8 mouse cellular contexts compared by ENCODE assay signal in genomic region chr6:83108762-83109668, GRCm38 (mm10). TPM values are rescaled to one million over a fixed set of nuclear protein-coding genes. Genes with fewer than 3 reads are reported as not detected.
A peak's percentile ranks its signal among the peaks of the same experiment; 100 is the strongest.
DNase-seq lines count a peak whose midpoint lies in the region; ATAC-seq and TF ChIP-seq lines count a peak whose summit lies in the region.

TSS of gene Mrpl53 (plus strand) at chr6:83109040.

- no peak for TF ChIP-seq RAD21 in MEL (IDR thresholded peaks at IDR 0.05; ENCODE audit: low read depth, low read length)

- H3K9me3 ChIP-seq in MEL (replicated peaks; ENCODE audit: insufficient read depth, low read length): no peaks in the 10 kb centered on the region
- no peaks in the 10 kb centered on the region for H3K9me3 ChIP-seq in hindbrain, embryonic 12.5 days (replicated peaks)

- H3K4me1 ChIP-seq in MEL (ENCODE audit: control insufficient read depth in 1 of 2, insufficient read depth in 2 of 2, low read length in 2 of 2): no peaks in the 10 kb centered on the region; a peak in 1 of 4 replicates
- peaks cover 22% of the 10 kb centered on the region for H3K4me1 ChIP-seq in hindbrain, embryonic 12.5 days

- peak within 1 kb of the TSS; percentile 76 for H3K4me2 ChIP-seq in hindbrain, embryonic 12.5 days (replicated peaks)

- peaks cover 0 to 9% of the 10 kb centered on the region in 2 experiments; a peak in 3 of 4 replicates for H3K36me3 ChIP-seq in MEL (ENCODE audit: control insufficient read depth in 1 of 2, insufficient read depth in 2 of 2, low read length in 2 of 2)
- H3K36me3 ChIP-seq in hindbrain, embryonic 12.5 days: peaks cover 5% of the 10 kb centered on the region; the same call in 1 of the 2 replicates

- H3K9ac ChIP-seq in MEL (ENCODE audit: control insufficient read depth, low read depth, low read length, poor library complexity, severe bottlenecking): peak within 1 kb of the TSS; percentile 86
- H3K9ac ChIP-seq in hindbrain, embryonic 12.5 days: peak within 1 kb of the TSS; percentile 93

- TF ChIP-seq CTCF in MEL (IDR thresholded peaks at IDR 0.05 in 2 of 3, conservative IDR thresholded peaks at IDR 0.05 in 1 of 3; ENCODE audit: control insufficient read depth in 1 of 3, insufficient read depth in 1 of 3, low read depth in 2 of 3, low read length in 3 of 3, poor library complexity in 1 of 3, severe bottlenecking in 1 of 3): 0 out of 6 replicates have a peak, but pooled peaks of 1 of the 3 experiments have one; percentile 0

- no peak for TF ChIP-seq EP300 in MEL (IDR thresholded peaks at IDR 0.05; ENCODE audit: low read depth in 1 of 2, low read length in 2 of 2)

- H3K4me3 ChIP-seq in MEL (ENCODE audit: control insufficient read depth in 1 of 2, insufficient read depth in 1 of 2, low read depth in 2 of 2, low read length in 2 of 2): peak within 1 kb of the TSS; percentile 79 to 93
- peak within 1 kb of the TSS; percentile 85 for H3K4me3 ChIP-seq in hindbrain, embryonic 12.5 days

- DNase-seq in MEL (ENCODE audit: low read depth, low spot score): peak; percentile 84
- DNase-seq in cerebellum, postnatal 10 days: peak; percentile 91 to 92
- peak; percentile 63 to 74 for DNase-seq in frontal cortex, postnatal 25 days (ENCODE audit: low spot score in 2 of 2)
- DNase-seq in layer of hippocampus, postnatal 25 days (ENCODE audit: extremely low spot score in 1 of 2, low spot score in 1 of 2): peak; percentile 76 to 82
- DNase-seq in lung, postnatal 14 days: peak; percentile 83
- peak; percentile 81 for DNase-seq in ovary, postnatal 36 days (ENCODE audit: low spot score)
- DNase-seq in thymus, postnatal 10 days (ENCODE audit: low spot score in 2 of 2): peak; percentile 59 to 65

- H3K79me2 ChIP-seq in MEL (ENCODE audit: control insufficient read depth, insufficient read depth, low read length, poor library complexity): peaks cover 12% of the 10 kb centered on the region

- H3K27ac ChIP-seq in MEL (ENCODE audit: control insufficient read depth, low read depth, low read length): peak within 1 kb of the TSS; percentile 75
- H3K27ac ChIP-seq in hindbrain, embryonic 12.5 days: peak within 1 kb of the TSS; percentile 85

- H3K27me3 ChIP-seq in MEL (ENCODE audit: control insufficient read depth in 1 of 2, insufficient read depth in 2 of 2, low read length in 2 of 2): no peaks in the 10 kb centered on the region
- no peaks in the 10 kb centered on the region for H3K27me3 ChIP-seq in hindbrain, embryonic 12.5 days

- peak; percentile 67 to 94; a peak in 3 of 4 replicates for TF ChIP-seq POLR2A in MEL (IDR thresholded peaks at IDR 0.05; ENCODE audit: control insufficient read depth in 1 of 2, insufficient read depth in 1 of 2, low read depth in 1 of 2, low read length in 2 of 2, poor library complexity in 1 of 2)

- peak; percentile 85 for ATAC-seq in hindbrain, embryonic 12.5 days (ENCODE audit: low FRiP score)

- under 1% methylated on average over 76 of the region's 76 CpGs for WGBS in hindbrain, embryonic 12.5 days

TF ChIP-seq in MEL, 35 proteins besides CTCF, POLR2A, EP300 and RAD21:
- TF ChIP-seq SIN3A (IDR thresholded peaks at IDR 0.05; ENCODE audit: low read length) (0 out of 2 replicates have a peak, but pooled peaks have one; percentile 64), ZKSCAN1 (IDR thresholded peaks at IDR 0.05; ENCODE audit: low read depth, low read length) (peak; percentile 9), POLR2AphosphoS5 (IDR thresholded peaks at IDR 0.05; ENCODE audit: borderline replicate concordance, low read depth, low read length) (peak; percentile 84; the same call in 1 of the 2 replicates), MYC (IDR thresholded peaks at IDR 0.05; ENCODE audit: low read depth, low read length) (0 out of 2 replicates have a peak, but pooled peaks have one; percentile 41), MAZ (IDR thresholded peaks at IDR 0.05; ENCODE audit: low read depth, low read length) (0 out of 2 replicates have a peak, but pooled peaks have one; percentile 51), ZNF384 (IDR thresholded peaks at IDR 0.05; ENCODE audit: low read depth, low read length) (no peak), HCFC1 (IDR thresholded peaks at IDR 0.05; ENCODE audit: low read depth, low read length) (peak; percentile 95), TCF12 (IDR thresholded peaks at IDR 0.05; ENCODE audit: low read depth, low read length) (peak; percentile 53), NELFE (IDR thresholded peaks at IDR 0.05; ENCODE audit: low read depth, low read length) (peak; percentile 87), ELF1 (IDR thresholded peaks at IDR 0.05; ENCODE audit: low read depth, low read length) (peak; percentile 55; the same call in 1 of the 2 replicates), POLR2AphosphoS2 (IDR thresholded peaks at IDR 0.05; ENCODE audit: low read length) (peak; percentile 90), NRF1 (IDR thresholded peaks at IDR 0.05; ENCODE audit: insufficient read depth, low read depth, low read length, poor library complexity, severe bottlenecking) (no peak), JUND (IDR thresholded peaks at IDR 0.05; ENCODE audit: low read depth, low read length) (no peak), UBTF (IDR thresholded peaks at IDR 0.05; ENCODE audit: borderline replicate concordance, insufficient read depth, low read depth, low read length) (0 out of 2 replicates have a peak, but pooled peaks have one; percentile 86), USF1 (IDR thresholded peaks at IDR 0.05; ENCODE audit: low read depth, low read length) (no peak), MAX (IDR thresholded peaks at IDR 0.05; ENCODE audit: low read length) (0 out of 2 replicates have a peak, but pooled peaks have one; percentile 39), TBP (IDR thresholded peaks at IDR 0.05; ENCODE audit: low read depth, low read length) (peak; percentile 67)

RNA-seq across cellular contexts. Expression of gene Mrpl53, which starts in this region (rescaled TPM):
- 91.3 and 93.7 TPM in 2 replicates for total RNA-seq in MEL (2012; rRNA removed)
- polyA plus RNA-seq in MEL (2012; ENCODE audit: insufficient read depth in 1 of 2, insufficient read length in 2 of 2, low read depth in 1 of 2, low replicate concordance in 2 of 2, missing spikeins in 1 of 2): 10 to 100 TPM in 1 of 2 experiments, not detected in 1; 63.8 TPM
- 110 and 124 TPM in 2 replicates for polyA plus RNA-seq in hindbrain, embryonic 12.5 days (2016; fragmentation: Nextera tagmentation; extraction: Ambion mirVana)
- 10 to 100 TPM; 67.0 to 67.7 TPM for total RNA-seq in layer of hippocampus, postnatal 25 days (2021)

Comparison
In these comparisons a context has a peak if more than half of its experiments do, and no peak if none do; other contexts are left out.
1. Peak in every context shown above with its lines: DNase-seq, ATAC-seq, H3K4me3 ChIP-seq and H3K27ac ChIP-seq.